In genomic region chr10:120516311-120516710, GRCm38 (mm10) we compare ENCODE assay signal across 23 mouse cellular contexts. TPM values are rescaled to one million over a fixed set of nuclear protein-coding genes. Genes with fewer than 3 reads are reported as not detected.
A peak's percentile ranks its signal among the peaks of the same experiment; 100 is the strongest.
DNase-seq lines count a peak whose midpoint lies in the region; ATAC-seq and TF ChIP-seq lines count a peak whose summit lies in the region.
"Had no signal": no experiment of that assay in that cellular context is flagged by ENCODE, and none has a peak within 500 bp of the region (broad histone marks: within the 10 kb centered on the region; RNA-seq: fewer than 3 reads in every experiment).

No protein-coding gene starts in this region.

- peaks cover 13% of the 10 kb centered on the region for H3K4me1 ChIP-seq in heart, embryonic 13.5 days
- H3K4me1 ChIP-seq in kidney, postnatal 0 days (replicated peaks; ENCODE audit: insufficient read depth, low read length), result no peaks in the 10 kb centered on the region
- peaks cover 25% of the 10 kb centered on the region for H3K4me1 ChIP-seq in forebrain, embryonic 10.5 days
- H3K4me1 ChIP-seq: intestine, embryonic 15.5 days; neural tube, embryonic 15.5 days had no signal

- WGBS in heart, embryonic 13.5 days, result 28% methylated on average over 8 of the region's 8 CpGs
- 10% methylated on average over 8 of the region's 8 CpGs for WGBS in kidney, postnatal 0 days
- WGBS in forebrain, embryonic 10.5 days, result 83% methylated on average over 8 of the region's 8 CpGs

- TF ChIP-seq CTCF in kidney, postnatal 0 days (IDR thresholded peaks at IDR 0.05; ENCODE audit: low read depth), result no peak

- no peak overlapping the region for H3K27ac ChIP-seq in heart, embryonic 13.5 days (replicated peaks)
- H3K27ac ChIP-seq in kidney, postnatal 0 days, result no peak overlapping the region
- no peak overlapping the region for H3K27ac ChIP-seq in forebrain, embryonic 10.5 days
- H3K27ac ChIP-seq: embryonic facial prominence, embryonic 12.5 days; hindbrain, embryonic 14.5 days; intestine, embryonic 15.5 days; limb, embryonic 13.5 days; neural tube, embryonic 15.5 days had no signal

- no peak for ATAC-seq in heart, embryonic 13.5 days (ENCODE audit: extremely low read depth, insufficient number of reproducible peaks, low FRiP score, low TSS enrichment)
- no peak for ATAC-seq in kidney, postnatal 0 days (replicated peaks; ENCODE audit: low FRiP score, low read depth)
- ATAC-seq in erythroblast, adult 5-6 weeks (replicated peaks; ENCODE audit: low FRiP score, poor library complexity, severe bottlenecking), result no peak
- ATAC-seq: forebrain, embryonic 16.5 days; intestine, embryonic 15.5 days; midbrain, embryonic 16.5 days had no signal

- no peak for DNase-seq in heart, postnatal 4 days
- DNase-seq in adrenal gland, adult 2 months, result peak; percentile 52
- DNase-seq in adrenal gland, postnatal 36 days, result peak; percentile 47 to 54
- peak; percentile 57 for DNase-seq in kidney, postnatal 0 days (ENCODE audit: low spot score)
- no peak for DNase-seq in forebrain, embryonic 10.5 days (ENCODE audit: extremely low spot score, low spot score)
- DNase-seq in gastrocnemius, adult 8-10 months (ENCODE audit: low spot score in 2 of 2), result no peak
- DNase-seq: cerebellum, adult 9-10 months; right cerebral cortex, postnatal 14 days; spleen, adult 18-20 months; thymus, postnatal 36 days had no signal

- H3K4me3 ChIP-seq in heart, embryonic 13.5 days, result no peak overlapping the region
- H3K4me3 ChIP-seq in kidney, postnatal 0 days (replicated peaks; ENCODE audit: low read depth, low read length), result no peak overlapping the region
- H3K4me3 ChIP-seq in forebrain, embryonic 10.5 days, result no peak overlapping the region
- H3K4me3 ChIP-seq: embryonic facial prominence, embryonic 12.5 days; heart, embryonic 12.5 days; intestine, embryonic 15.5 days; limb, embryonic 13.5 days; neural tube, embryonic 15.5 days had no signal

- H3K4me2 ChIP-seq in heart, embryonic 13.5 days, result 0 out of 2 replicates have a peak overlapping the region, but pooled peaks have one; percentile 28
- no peak overlapping the region for H3K4me2 ChIP-seq in kidney, postnatal 0 days (ENCODE audit: low read length)
- H3K4me2 ChIP-seq: embryonic facial prominence, embryonic 12.5 days; heart, embryonic 12.5 days; hindbrain, embryonic 14.5 days; intestine, embryonic 15.5 days; limb, embryonic 13.5 days; neural tube, embryonic 15.5 days had no signal

- H3K36me3 ChIP-seq in heart, embryonic 13.5 days, result no peaks in the 10 kb centered on the region
- no peaks in the 10 kb centered on the region for H3K36me3 ChIP-seq in kidney, postnatal 0 days (ENCODE audit: insufficient read depth, low read length)
- H3K36me3 ChIP-seq in forebrain, embryonic 10.5 days (replicated peaks), result no peaks in the 10 kb centered on the region
- H3K36me3 ChIP-seq: embryonic facial prominence, embryonic 12.5 days; heart, embryonic 12.5 days; intestine, embryonic 15.5 days; limb, embryonic 13.5 days; neural tube, embryonic 15.5 days had no signal

- H3K27me3 ChIP-seq in heart, embryonic 13.5 days (replicated peaks), result no peaks in the 10 kb centered on the region
- H3K27me3 ChIP-seq in kidney, postnatal 0 days (ENCODE audit: insufficient read depth, low read length), result no peaks in the 10 kb centered on the region
- no peaks in the 10 kb centered on the region for H3K27me3 ChIP-seq in forebrain, embryonic 10.5 days (ENCODE audit: poor library complexity, severe bottlenecking)
- H3K27me3 ChIP-seq: CH12.LX; embryonic facial prominence, embryonic 12.5 days; heart, embryonic 12.5 days; intestine, embryonic 15.5 days; limb, embryonic 13.5 days; neural tube, embryonic 15.5 days had no signal

- no peak overlapping the region for H3K9ac ChIP-seq in heart, embryonic 13.5 days
- no peak overlapping the region for H3K9ac ChIP-seq in kidney, postnatal 0 days (ENCODE audit: low read depth, low read length)
- H3K9ac ChIP-seq: embryonic facial prominence, embryonic 12.5 days; heart, embryonic 12.5 days; hindbrain, embryonic 14.5 days; intestine, embryonic 15.5 days; limb, embryonic 13.5 days; neural tube, embryonic 15.5 days had no signal

- peaks cover 4% of the 10 kb centered on the region for H3K9me3 ChIP-seq in heart, embryonic 13.5 days
- no peaks in the 10 kb centered on the region for H3K9me3 ChIP-seq in kidney, postnatal 0 days (replicated peaks; ENCODE audit: low read length)
- H3K9me3 ChIP-seq in forebrain, embryonic 10.5 days, result peaks cover 5% of the 10 kb centered on the region; the same call in 1 of the 2 replicates
- H3K9me3 ChIP-seq: embryonic facial prominence, embryonic 12.5 days; intestine, embryonic 15.5 days; neural tube, embryonic 15.5 days had no signal

RNA-seq across cellular contexts. Expression of gene Hmga2, which starts 40.0 kb away (rescaled TPM):
- 11.3 and 12.4 TPM in 2 replicates for polyA plus RNA-seq in heart, embryonic 13.5 days (2015; fragmentation: Nextera tagmentation; extraction: Ambion mirVana)
- 1 to 10 TPM in 1 of 2 experiments, under 1 TPM in 1; 0.91 to 1.6 TPM for total RNA-seq in heart, postnatal 4 days (2021)
- 1 to 10 TPM; 3.2 to 4.6 TPM for total RNA-seq in adrenal gland, adult 2 months (2021)
- 0.70 and 0.88 TPM in 2 replicates for polyA plus RNA-seq in adrenal gland, adult 2 months (2012; rRNA removed)
- 1 to 10 TPM; 4.4 to 5.2 TPM for total RNA-seq in adrenal gland, postnatal 36 days (2021)
- 7.8 and 8.1 TPM in 2 replicates for polyA plus RNA-seq in kidney, postnatal 0 days (2015; fragmentation: Nextera tagmentation; extraction: Ambion mirVana)
- not detected in 2 replicates for total RNA-seq in erythroblast, adult 5-6 weeks (2015; ENCODE audit: low replicate concordance)
- total RNA-seq in erythroblast, adult 5-6 weeks (2017; ENCODE audit: low replicate concordance), result 0.14 TPM in 1 of 2 replicates, not detected in the other
- 115 and 117 TPM in 2 replicates for polyA plus RNA-seq in forebrain, embryonic 10.5 days (2016; fragmentation: Nextera tagmentation; extraction: Ambion mirVana)
- total RNA-seq in gastrocnemius, adult 8-10 months (2022), result under 1 TPM in 3 of 4 experiments, not detected in 1; 0.07 to 0.17 (median 0.08) TPM
- total RNA-seq: CH12.LX; heart, postnatal 25 days; MEL had no signal

Comparison
In these comparisons a context has a peak if more than half of its experiments do, and no peak if none do; other contexts are left out.
1. DNase-seq: peak in adrenal gland, adult 2 months (single experiment), adrenal gland, postnatal 36 days (2 of 2) and kidney, postnatal 0 days (single experiment); none in heart, postnatal 4 days (single experiment), forebrain, embryonic 10.5 days (single experiment) and gastrocnemius, adult 8-10 months (0 of 2).